Mouse (Mus musculus): ENCODE measurements around the gene Ywhae. TPM values are rescaled to one million over a fixed set of nuclear protein-coding genes. Genes with fewer than 3 reads are reported as not detected.
"Not testable (repeated sequence)": the region's sequence is repeated elsewhere in the genome, so short reads cannot be mapped to it uniquely, and the experiment has no call there.

The Ywhae gene
- polyA plus RNA-seq (2015; fragmentation: Nextera tagmentation; extraction: Ambion mirVana), result 681 and 729 TPM in 2 replicates

GRCm38 (mm10) chr11:75732434-75733226 is at the start of gene Ywhae:
Ywhae (plus strand) TSS chr11:75732869.
- Histone ChIP-seq H3K27me3 (replicated peaks) (no peaks in the 10 kb centered on the region), H3K4me1 (peaks cover 48% of the 10 kb centered on the region), H3K36me3 (0 out of 2 replicates have a peak, but pooled peaks cover under 1% of the 10 kb centered on the region), H3K4me2 (peak within 1 kb of the TSS; percentile 93), H3K27ac (replicated peaks) (peak within 1 kb of the TSS; percentile 98), H3K9ac (peak within 1 kb of the TSS; percentile 100), H3K4me3 (peak within 1 kb of the TSS; percentile 96), H3K9me3 (no peaks in the 10 kb centered on the region)
- under 1% methylated on average over 69 of the region's 76 CpGs for whole genome bisulfite sequencing
- ATAC-seq (ENCODE audit: extremely low read depth, insufficient number of reproducible peaks, low FRiP score, low TSS enrichment), result peak; percentile 88

- H3K9me3 ChIP-seq, result no peaks in the 10 kb centered on the region
- no peak for ATAC-seq (ENCODE audit: extremely low read depth, insufficient number of reproducible peaks, low FRiP score, low TSS enrichment)
- no peak overlapping the region for H3K4me3 ChIP-seq
- H3K9ac ChIP-seq, result no peak overlapping the region
- 95% methylated on average over 5 of the region's 5 CpGs for WGBS
- no peak overlapping the region for H3K27ac ChIP-seq (replicated peaks)
- H3K4me1 ChIP-seq, result peaks cover 51% of the 10 kb centered on the region
- H3K36me3 ChIP-seq, result peaks cover 35% of the 10 kb centered on the region
- H3K4me2 ChIP-seq, result no peak overlapping the region
- H3K27me3 ChIP-seq (replicated peaks), result no peaks in the 10 kb centered on the region
Observed at GRCm38 (mm10) chr11:75684462-75684861, 48.2 kb upstream of the Ywhae start.

GRCm38 (mm10) chr11:75684956-75685355 is 47.7 kb upstream of the Ywhae start:
- no peak for ATAC-seq (ENCODE audit: extremely low read depth, insufficient number of reproducible peaks, low FRiP score, low TSS enrichment)
- peaks cover 37% of the 10 kb centered on the region for H3K36me3 ChIP-seq
- 65% methylated on average over 2 of the region's 2 CpGs for WGBS
- H3K4me3 ChIP-seq, result no peak overlapping the region
- H3K9me3 ChIP-seq, result no peaks in the 10 kb centered on the region
- H3K4me1 ChIP-seq, result peaks cover 51% of the 10 kb centered on the region
- H3K27me3 ChIP-seq (replicated peaks), result no peaks in the 10 kb centered on the region
- no peak overlapping the region for H3K27ac ChIP-seq (replicated peaks)
- H3K9ac ChIP-seq, result no peak overlapping the region
- no peak overlapping the region for H3K4me2 ChIP-seq

- Histone ChIP-seq H3K4me3 (no peak overlapping the region), H3K4me1 (peaks cover 29% of the 10 kb centered on the region), H3K9ac (peak overlapping the region; percentile 54; the same call in 1 of the 2 replicates), H3K27ac (replicated peaks) (peak overlapping the region; percentile 45), H3K27me3 (replicated peaks) (no peaks in the 10 kb centered on the region), H3K4me2 (peak overlapping the region; percentile 20), H3K36me3 (peaks cover 52% of the 10 kb centered on the region), H3K9me3 (no peaks in the 10 kb centered on the region)
- 40% methylated on average over 2 of the region's 2 CpGs for WGBS
- ATAC-seq (ENCODE audit: extremely low read depth, insufficient number of reproducible peaks, low FRiP score, low TSS enrichment), result no peak
Observed at GRCm38 (mm10) chr11:75687343-75687993, 45.2 kb upstream of the Ywhae start.

GRCm38 (mm10) chr11:75688132-75688531 is 44.5 kb upstream of the Ywhae start:
- Histone ChIP-seq H3K4me2 (no peak overlapping the region), H3K4me3 (no peak overlapping the region), H3K27me3 (replicated peaks) (no peaks in the 10 kb centered on the region), H3K4me1 (peaks cover 28% of the 10 kb centered on the region), H3K9me3 (no peaks in the 10 kb centered on the region), H3K27ac (replicated peaks) (peak overlapping the region; percentile 45), H3K36me3 (peaks cover 52% of the 10 kb centered on the region), H3K9ac (no peak overlapping the region)
- ATAC-seq (ENCODE audit: extremely low read depth, insufficient number of reproducible peaks, low FRiP score, low TSS enrichment), result no peak
- 83% methylated on average over 2 of the region's 2 CpGs for WGBS

- Histone ChIP-seq H3K4me3 (no peak overlapping the region), H3K36me3 (peaks cover 53% of the 10 kb centered on the region), H3K27me3 (replicated peaks) (no peaks in the 10 kb centered on the region), H3K27ac (replicated peaks) (no peak overlapping the region), H3K9me3 (no peaks in the 10 kb centered on the region), H3K4me2 (no peak overlapping the region), H3K4me1 (peaks cover 22% of the 10 kb centered on the region), H3K9ac (no peak overlapping the region)
- WGBS, result 83% methylated on average over 1 of the region's 1 CpGs
- ATAC-seq (ENCODE audit: extremely low read depth, insufficient number of reproducible peaks, low FRiP score, low TSS enrichment), result no peak
Observed at GRCm38 (mm10) chr11:75689977-75690376, 42.7 kb upstream of the Ywhae start.

GRCm38 (mm10) chr11:75691047-75691446 is 41.6 kb upstream of the Ywhae start:
- no peaks in the 10 kb centered on the region for H3K9me3 ChIP-seq
- no peaks in the 10 kb centered on the region for H3K27me3 ChIP-seq (replicated peaks)
- peaks cover 61% of the 10 kb centered on the region for H3K36me3 ChIP-seq
- no peak overlapping the region for H3K4me2 ChIP-seq
- no peak overlapping the region for H3K27ac ChIP-seq (replicated peaks)
- no peak overlapping the region for H3K4me3 ChIP-seq
- no peak for ATAC-seq (ENCODE audit: extremely low read depth, insufficient number of reproducible peaks, low FRiP score, low TSS enrichment)
- H3K9ac ChIP-seq, result no peak overlapping the region
- H3K4me1 ChIP-seq, result peaks cover 17% of the 10 kb centered on the region

- peaks cover 82% of the 10 kb centered on the region for H3K36me3 ChIP-seq
- H3K9ac ChIP-seq, result no peak overlapping the region
- H3K9me3 ChIP-seq, result no peaks in the 10 kb centered on the region
- 94% methylated on average over 5 of the region's 5 CpGs for WGBS
- H3K27me3 ChIP-seq (replicated peaks), result no peaks in the 10 kb centered on the region
- no peak overlapping the region for H3K4me2 ChIP-seq
- no peak for ATAC-seq (ENCODE audit: extremely low read depth, insufficient number of reproducible peaks, low FRiP score, low TSS enrichment)
- peaks cover 3% of the 10 kb centered on the region; the same call in 1 of the 2 replicates for H3K4me1 ChIP-seq
- H3K4me3 ChIP-seq, result no peak overlapping the region
- no peak overlapping the region for H3K27ac ChIP-seq (replicated peaks)
Observed at GRCm38 (mm10) chr11:75693570-75693969, 39.1 kb upstream of the Ywhae start.

- WGBS, result 98% methylated on average over 3 of the region's 3 CpGs
- H3K36me3 ChIP-seq, result peaks cover 96% of the 10 kb centered on the region
- H3K27me3 ChIP-seq (replicated peaks), result not testable (repeated sequence)
Observed at GRCm38 (mm10) chr11:75697464-75697863, 35.2 kb upstream of the Ywhae start.

GRCm38 (mm10) chr11:75700557-75700956 is 32.1 kb upstream of the Ywhae start:
- 91% methylated on average over 5 of the region's 5 CpGs for WGBS

More at GRCm38 (mm10) chr11:75697464-75697863, 35.2 kb upstream of the Ywhae start:
- not testable (repeated sequence) for H3K4me2 ChIP-seq; H3K27ac ChIP-seq (replicated peaks); ATAC-seq (ENCODE audit: extremely low read depth, insufficient number of reproducible peaks, low FRiP score, low TSS enrichment); H3K4me3 ChIP-seq; H3K9ac ChIP-seq; H3K9me3 ChIP-seq; H3K4me1 ChIP-seq

GRCm38 (mm10) chr11:75702761-75703160 is 29.9 kb upstream of the Ywhae start:
- no peak overlapping the region for H3K27ac ChIP-seq (replicated peaks)
- peaks cover 94% of the 10 kb centered on the region for H3K36me3 ChIP-seq
- no peak overlapping the region for H3K9ac ChIP-seq
- no peak overlapping the region for H3K4me2 ChIP-seq
- no peak overlapping the region for H3K4me3 ChIP-seq
- no peak for ATAC-seq (ENCODE audit: extremely low read depth, insufficient number of reproducible peaks, low FRiP score, low TSS enrichment)
- WGBS, result 90% methylated on average over 6 of the region's 6 CpGs
- 0 out of 2 replicates have a peak, but pooled peaks cover 7% of the 10 kb centered on the region for H3K4me1 ChIP-seq
- H3K27me3 ChIP-seq (replicated peaks), result no peaks in the 10 kb centered on the region
- H3K9me3 ChIP-seq, result peaks cover 3% of the 10 kb centered on the region; the same call in 1 of the 2 replicates

More at GRCm38 (mm10) chr11:75700557-75700956, 32.1 kb upstream of the Ywhae start:
- no peak overlapping the region for H3K9ac ChIP-seq
- H3K4me2 ChIP-seq, result no peak overlapping the region
- H3K9me3 ChIP-seq, result peaks cover 3% of the 10 kb centered on the region; the same call in 1 of the 2 replicates
- no peaks in the 10 kb centered on the region for H3K27me3 ChIP-seq (replicated peaks)
- H3K36me3 ChIP-seq, result peaks cover 98% of the 10 kb centered on the region
- ATAC-seq (ENCODE audit: extremely low read depth, insufficient number of reproducible peaks, low FRiP score, low TSS enrichment), result no peak
- 0 out of 2 replicates have a peak, but pooled peaks cover 7% of the 10 kb centered on the region for H3K4me1 ChIP-seq
- no peak overlapping the region for H3K27ac ChIP-seq (replicated peaks)
- H3K4me3 ChIP-seq, result no peak overlapping the region
